Mouse (Mus musculus) brain, embryonic 14.5 days (tissue): Measurements from ENCODE around the gene Optn.

Experiments
- CTCF ChIP-seq: fragments of 200-500 bp; IDR thresholded peaks from 2 replicates; pipeline ENCODE4 v1.5.1; 2012; ENCODE audit warnings: inconsistent platforms, mild to moderate bottlenecking, moderate library complexity, borderline replicate concordance; ENCODE audit not compliant: insufficient read depth, insufficient read length; ENCODE audit errors: extremely low read depth
- POLR2A ChIP-seq: fragments of 200-500 bp; IDR thresholded peaks from 2 replicates; pipeline ENCODE4 v1.6.1; 2012; ENCODE audit warnings: mild to moderate bottlenecking, inconsistent platforms, borderline replicate concordance; ENCODE audit not compliant: poor library complexity, insufficient read depth, insufficient read length, severe bottlenecking; ENCODE audit errors: extremely low read depth

- no peak for TF ChIP-seq POLR2A
- no peak for TF ChIP-seq CTCF
Measured at GRCm38 (mm10) chr2:4978091-4978490, 85.8 kb downstream of the Optn start.
